Mouse (Mus musculus) cerebellum, postnatal 10 days (tissue): ENCODE measurements around the gene Iqcf6.
A peak's percentile ranks its signal among the peaks of the same experiment; 100 is the strongest.

Experiments used
- DNase-seq, 2 experiments: peaks; one replicate each; pipeline ENCODE4 v3.0.0; 2021; ENCODE audit warnings: mixed read lengths in 2 of 2

The Iqcf6 gene

DNA sequence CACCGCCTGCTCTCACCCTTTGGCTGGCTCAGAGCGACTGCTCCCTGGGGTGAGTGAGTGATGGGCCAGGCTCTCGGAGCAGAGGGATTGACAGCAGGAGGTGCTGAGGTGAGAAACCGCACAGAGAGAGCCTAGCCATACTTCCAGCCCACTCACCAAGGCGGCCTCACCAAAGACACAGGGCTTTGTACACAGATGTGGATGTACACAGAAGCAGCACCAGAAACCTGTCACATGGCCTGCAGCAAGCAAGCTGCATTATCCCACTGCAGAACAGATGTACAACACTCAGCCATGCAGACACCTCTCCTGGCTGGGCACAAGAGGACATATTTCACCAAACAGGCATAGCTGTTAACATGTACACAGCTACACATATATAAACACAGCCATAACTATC, 31.2 kb downstream of the Iqcf6 start:
- peak; percentile 35 to 45 for DNase-seq

- DNase-seq = no peak
These were observed 33.1 kb downstream of the Iqcf6 start for GRCm38 (mm10) chr9:106659441-106659840.

DNA sequence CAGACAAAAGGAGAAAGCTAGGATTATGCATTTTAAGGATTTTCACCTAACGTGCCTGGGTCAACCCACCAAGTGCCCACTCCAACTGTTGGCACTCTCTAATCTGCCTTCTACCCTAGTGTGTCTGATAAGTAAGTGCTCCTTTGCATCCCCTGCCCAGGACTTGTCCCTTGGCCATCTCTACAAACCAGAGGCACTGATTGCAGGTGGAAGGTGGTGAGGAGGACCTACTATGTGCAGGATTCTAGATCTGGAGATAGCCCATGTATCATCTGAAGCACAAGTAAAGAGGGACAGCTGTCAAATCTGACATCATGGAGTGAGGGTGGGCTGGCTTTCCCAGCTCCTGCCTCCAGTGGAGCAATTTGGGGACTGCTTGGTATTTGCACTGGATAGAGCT, 33.6 kb downstream of the Iqcf6 start:
- no peak for DNase-seq

GRCm38 (mm10) chr9:106663200-106663599, 36.8 kb downstream of the Iqcf6 start:
- DNase-seq = no peak

DNA sequence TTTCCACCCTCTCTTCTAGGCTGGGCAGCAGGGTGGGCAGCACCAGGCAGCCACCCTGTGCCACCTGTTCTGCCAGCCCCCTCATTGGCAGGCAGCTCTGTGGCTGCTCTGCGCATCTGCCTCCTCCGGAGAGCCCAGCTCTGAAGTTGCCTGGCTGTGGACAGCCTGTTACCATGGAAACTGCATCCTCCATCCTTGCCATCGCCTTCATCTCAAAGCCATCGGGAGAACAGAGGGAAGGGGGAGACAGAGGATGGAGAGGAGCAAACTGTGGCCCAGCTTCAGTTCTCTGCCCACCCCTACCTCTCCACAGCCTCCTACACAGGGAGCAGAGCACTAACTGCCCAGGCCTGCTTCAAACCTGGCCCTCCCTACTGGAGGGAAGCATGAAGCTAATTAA, 38.1 kb downstream of the Iqcf6 start:
- DNase-seq = peak; percentile 72 to 78

DNA sequence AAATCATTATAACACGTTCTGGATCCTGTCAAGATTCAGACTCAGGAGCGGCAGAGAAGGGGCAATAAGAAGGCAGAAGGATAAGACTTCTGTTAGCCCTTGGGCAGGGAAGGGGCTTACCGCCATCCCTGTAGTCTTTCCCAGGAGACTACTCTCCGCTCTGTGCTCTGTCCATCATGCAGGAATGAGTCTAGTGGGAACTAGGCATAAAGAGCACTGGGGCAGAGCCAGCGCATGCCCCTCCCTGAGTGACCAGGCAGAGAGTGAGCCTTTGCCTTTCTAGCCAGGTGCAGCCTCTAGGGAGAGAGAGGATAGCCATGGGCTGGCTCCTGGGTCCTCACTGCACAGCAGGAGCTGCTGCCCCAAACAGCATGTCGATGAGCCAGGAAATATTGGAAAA, 38.5 kb downstream of the Iqcf6 start:
- peak in 1 of 2 experiments; percentile 41 for DNase-seq

GRCm38 (mm10) chr9:106673860-106674259, 47.5 kb downstream of the Iqcf6 start:
- DNase-seq = no peak

DNA sequence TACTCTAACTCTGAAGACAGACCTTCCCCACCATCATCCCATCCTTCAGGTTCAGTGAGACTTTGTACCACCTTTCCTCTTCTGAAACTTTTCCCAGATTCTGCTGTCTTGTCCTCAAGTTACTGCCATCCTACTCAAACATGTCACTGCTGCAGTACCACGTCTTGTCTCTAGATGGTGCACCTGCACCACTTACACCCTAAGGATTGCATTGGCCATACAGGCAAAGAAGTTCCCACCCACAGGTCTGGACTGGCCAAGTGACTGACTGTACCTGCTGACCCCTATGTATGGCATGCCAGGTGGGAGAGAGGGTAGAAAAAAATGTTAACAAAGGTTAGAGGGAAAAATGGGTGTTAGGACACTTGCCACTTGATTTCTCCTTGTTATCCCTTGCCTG, 49.1 kb downstream of the Iqcf6 start:
- peak; percentile 91 to 93 for DNase-seq

DNA sequence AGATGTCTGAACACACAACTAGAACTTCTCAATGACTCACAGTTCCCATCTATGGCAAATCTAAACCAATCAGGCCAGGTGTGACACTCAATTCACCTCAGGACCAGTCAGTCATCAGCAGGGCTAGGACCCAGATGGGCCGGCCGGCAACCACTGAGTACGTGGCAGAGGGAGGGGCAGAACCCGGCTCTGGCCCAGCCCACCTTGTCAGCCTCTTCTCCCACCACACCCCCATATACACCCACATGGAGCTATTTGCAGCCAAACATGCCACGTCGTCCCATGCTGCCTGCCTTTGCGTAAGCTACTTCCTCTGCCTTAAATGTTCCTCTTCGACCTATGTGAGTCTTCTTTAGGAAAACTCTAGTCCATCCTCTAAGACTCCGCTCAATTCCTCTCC, 49.6 kb downstream of the Iqcf6 start:
- no peak for DNase-seq

DNA sequence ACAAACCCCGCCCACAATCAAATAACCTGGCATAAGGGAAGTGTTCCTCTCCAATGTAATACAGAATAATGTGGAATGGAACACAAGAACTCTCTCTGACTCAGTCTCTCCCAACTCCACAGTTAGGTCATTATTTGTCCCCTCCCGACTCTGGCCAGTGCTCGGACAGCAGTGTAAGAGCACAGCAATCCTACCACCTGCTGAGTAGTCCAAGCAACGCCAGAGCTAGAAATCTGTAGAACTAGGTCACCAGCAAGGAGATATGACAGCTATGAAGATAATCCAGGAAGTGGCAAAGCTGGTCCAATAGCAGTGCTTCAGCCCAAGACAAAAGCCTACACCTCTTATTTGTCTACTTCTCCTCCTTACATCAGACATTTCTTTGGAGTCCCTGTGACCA, 50.2 kb downstream of the Iqcf6 start:
- DNase-seq = no peak
